Mouse (Mus musculus): Measurements from ENCODE around the gene Zfp414.
"Not testable (repeated sequence)": the region's sequence is repeated elsewhere in the genome, so short reads cannot be mapped to it uniquely, and the experiment has no call there.

The Zfp414 gene

GRCm38 (mm10) chr17:33628621-33629486 lies at the start of gene Zfp414:
Gene Zfp414 (plus strand): TSS chr17:33629090.
- DNase-seq: peak; percentile 94

- DNase-seq: no peak
Measured at GRCm38 (mm10) chr17:33584061-33584460, 44.8 kb upstream of the Zfp414 start.

- no peak for DNase-seq
Measured at GRCm38 (mm10) chr17:33586011-33586410, 42.9 kb upstream of the Zfp414 start.

- no peak for DNase-seq
Measured at GRCm38 (mm10) chr17:33597271-33597670, 31.6 kb upstream of the Zfp414 start.

- no peak for DNase-seq
Measured at GRCm38 (mm10) chr17:33598506-33598905, 30.4 kb upstream of the Zfp414 start.

GRCm38 (mm10) chr17:33599836-33600475 lies 28.9 kb upstream of the Zfp414 start:
- DNase-seq: no peak

GRCm38 (mm10) chr17:33600831-33601230 lies 28.1 kb upstream of the Zfp414 start:
- no peak for DNase-seq

- no peak for DNase-seq
Measured at GRCm38 (mm10) chr17:33601947-33602346, 26.9 kb upstream of the Zfp414 start.

GRCm38 (mm10) chr17:33607273-33607672 lies 21.6 kb upstream of the Zfp414 start:
- no peak for DNase-seq

- DNase-seq: no peak
Measured at GRCm38 (mm10) chr17:33610548-33610947, 18.3 kb upstream of the Zfp414 start.

GRCm38 (mm10) chr17:33613726-33614125 lies 15.2 kb upstream of the Zfp414 start:
- not testable (repeated sequence) for DNase-seq

- DNase-seq: no peak
Measured at GRCm38 (mm10) chr17:33627281-33627680, 1.6 kb upstream of the Zfp414 start.

GRCm38 (mm10) chr17:33629487-33630125 lies 716 bp downstream of the Zfp414 start:
- no peak for DNase-seq

- DNase-seq: no peak
Measured at GRCm38 (mm10) chr17:33630171-33630895, 1.4 kb downstream of the Zfp414 start.

GRCm38 (mm10) chr17:33631236-33631635 lies 2.3 kb downstream of the Zfp414 start:
- no peak for DNase-seq

GRCm38 (mm10) chr17:33631796-33632195 lies 2.9 kb downstream of the Zfp414 start:
- DNase-seq: no peak

- DNase-seq: no peak
Measured at GRCm38 (mm10) chr17:33637038-33637437, 8.1 kb downstream of the Zfp414 start.

GRCm38 (mm10) chr17:33637516-33638276 lies 8.8 kb downstream of the Zfp414 start, which contains the start of gene Pram1:
Gene Pram1 (plus strand): TSS chr17:33638056.
- no peak for DNase-seq

- no peak for DNase-seq
Measured at GRCm38 (mm10) chr17:33639743-33640142, 10.9 kb downstream of the Zfp414 start.

- no peak for DNase-seq
Measured at GRCm38 (mm10) chr17:33644068-33644467, 15.2 kb downstream of the Zfp414 start.

- DNase-seq: no peak
Measured at GRCm38 (mm10) chr17:33645073-33645472, 16.2 kb downstream of the Zfp414 start.

Data from kidney, postnatal 14 days (tissue).